Mouse (Mus musculus): ENCODE data around the gene Acad12. TPM values are rescaled to one million over a fixed set of nuclear protein-coding genes. Genes with fewer than 3 reads are reported as not detected.
"Not testable (repeated sequence)": the region's sequence is repeated elsewhere in the genome, so short reads cannot be mapped to it uniquely, and the experiment has no call there.

Acad12 gene
- 10 to 100 TPM; 25.2 to 30.3 TPM for total RNA-seq (2021)
- long read RNA-seq, experiment 1, transcript Acad12-201 (11 exons, 3,881 nt): major isoform, 5 of 63 reads
- long read RNA-seq, experiment 1, partial matches to known transcripts: 4 of 63 reads
- long read RNA-seq, experiment 1, other reads (novel, unspliced or antisense): 54 of 63 reads
- long read RNA-seq, experiment 2, transcript Acad12-201 (11 exons, 3,881 nt): major isoform, 6 of 78 reads
- long read RNA-seq, experiment 2, partial matches to known transcripts: 7 of 78 reads
- long read RNA-seq, experiment 2, other reads (novel, unspliced or antisense): 65 of 78 reads

GRCm38 (mm10) chr5:121618592-121619513 is at the start of gene Acad12:
TSS of gene Acad12 (minus strand) at chr5:121618938.
- peak; percentile 80 to 83 for DNase-seq (ENCODE audit: low spot score in 2 of 2)

GRCm38 (mm10) chr5:121668411-121668810 is 49.7 kb upstream of the Acad12 start:
- no peak for DNase-seq (ENCODE audit: low spot score in 2 of 2)

- DNase-seq (ENCODE audit: low spot score in 2 of 2): no peak
Measured at GRCm38 (mm10) chr5:121667067-121667466, 48.3 kb upstream of the Acad12 start.

- DNase-seq (ENCODE audit: low spot score in 2 of 2): no peak
Measured at GRCm38 (mm10) chr5:121664971-121665370, 46.2 kb upstream of the Acad12 start.

GRCm38 (mm10) chr5:121664078-121664477 is 45.3 kb upstream of the Acad12 start:
- DNase-seq (ENCODE audit: low spot score in 2 of 2): no peak

- no peak for DNase-seq (ENCODE audit: low spot score in 2 of 2)
Measured at GRCm38 (mm10) chr5:121663456-121663855, 44.7 kb upstream of the Acad12 start.

- DNase-seq (ENCODE audit: low spot score in 2 of 2): no peak
Measured at GRCm38 (mm10) chr5:121661494-121661893, 42.8 kb upstream of the Acad12 start.

GRCm38 (mm10) chr5:121660897-121661254 is 42.1 kb upstream of the Acad12 start:
- no peak for DNase-seq (ENCODE audit: low spot score in 2 of 2)

GRCm38 (mm10) chr5:121660059-121660896 is 41.5 kb upstream of the Acad12 start, which contains the start of the genes Acad10 and Brap:
TSS of gene Acad10 (minus strand) at chr5:121660514.
TSS of gene Brap (plus strand) at chr5:121660563.
- DNase-seq (ENCODE audit: low spot score in 2 of 2): peak; percentile 96 to 97

GRCm38 (mm10) chr5:121657656-121658055 is 38.9 kb upstream of the Acad12 start:
- DNase-seq (ENCODE audit: low spot score in 2 of 2): not testable (repeated sequence)

GRCm38 (mm10) chr5:121656866-121657265 is 38.1 kb upstream of the Acad12 start:
- DNase-seq (ENCODE audit: low spot score in 2 of 2): not testable (repeated sequence)

GRCm38 (mm10) chr5:121654526-121654925 is 35.8 kb upstream of the Acad12 start:
- DNase-seq (ENCODE audit: low spot score in 2 of 2): no peak

GRCm38 (mm10) chr5:121649134-121649533 is 30.4 kb upstream of the Acad12 start:
- no peak for DNase-seq (ENCODE audit: low spot score in 2 of 2)

- no peak for DNase-seq (ENCODE audit: low spot score in 2 of 2)
Measured at GRCm38 (mm10) chr5:121639601-121640000, 20.9 kb upstream of the Acad12 start.

GRCm38 (mm10) chr5:121637296-121637695 is 18.6 kb upstream of the Acad12 start:
- DNase-seq (ENCODE audit: low spot score in 2 of 2): no peak

GRCm38 (mm10) chr5:121634668-121635067 is 15.9 kb upstream of the Acad12 start:
- DNase-seq (ENCODE audit: low spot score in 2 of 2): no peak

GRCm38 (mm10) chr5:121632804-121633203 is 14.1 kb upstream of the Acad12 start:
- no peak for DNase-seq (ENCODE audit: low spot score in 2 of 2)

GRCm38 (mm10) chr5:121631106-121631647 is 12.4 kb upstream of the Acad12 start:
- DNase-seq (ENCODE audit: low spot score in 2 of 2): not testable (repeated sequence)

- peak; percentile 75 to 80 for DNase-seq (ENCODE audit: low spot score in 2 of 2)
Measured at GRCm38 (mm10) chr5:121627871-121628270, 9.1 kb upstream of the Acad12 start.

GRCm38 (mm10) chr5:121623241-121623640 is 4.5 kb upstream of the Acad12 start:
- no peak for DNase-seq (ENCODE audit: low spot score in 2 of 2)

GRCm38 (mm10) chr5:121621102-121621501 is 2.4 kb upstream of the Acad12 start:
- DNase-seq (ENCODE audit: low spot score in 2 of 2): no peak
